Mouse (Mus musculus) CH12.LX (cell line): ENCODE measurements around the gene Ifit1bl1. TPM values are rescaled to one million over a fixed set of nuclear protein-coding genes. Genes with fewer than 3 reads are reported as not detected.
A peak's percentile ranks its signal among the peaks of the same experiment; 100 is the strongest.

Source experiments
- DNase-seq: peaks from one replicate; pipeline ENCODE4 v3.0.0-alpha.2; 2013; ENCODE audit errors: extremely low read depth
- H3K27ac ChIP-seq: 2 replicates; pipeline ENCODE4 v1.5.1; 2012; ENCODE audit warnings: low read depth, mild to moderate bottlenecking, control low read depth, moderate library complexity; ENCODE audit not compliant: insufficient read depth
- H3K27me3 ChIP-seq: replicated peaks from 2 replicates; pipeline ENCODE3; 2012; ENCODE audit warnings: inconsistent platforms
- H3K36me3 ChIP-seq, 2 experiments: replicated peaks in 1 of 2; 2 replicates each; pipeline versions ENCODE3 to v1.6.1; 2012; ENCODE audit warnings: inconsistent platforms in 1 of 2, low read length in 1 of 2, mild to moderate bottlenecking in 1 of 2, mixed read lengths in 1 of 2, moderate library complexity in 1 of 2; ENCODE audit not compliant: control insufficient read depth in 1 of 2, insufficient read depth in 1 of 2
- H3K4me1 ChIP-seq, 2 experiments: 2 replicates each; pipeline ENCODE4 v1.6.1; 2012; ENCODE audit warnings: inconsistent platforms in 1 of 2, moderate library complexity in 1 of 2; ENCODE audit not compliant: insufficient read depth in 2 of 2, control insufficient read depth in 1 of 2
- H3K4me2 ChIP-seq: 2 replicates; pipeline ENCODE4 v1.6.1; 2012; ENCODE audit warnings: low read depth, mild to moderate bottlenecking, control low read depth; ENCODE audit not compliant: poor library complexity, insufficient read depth, severe bottlenecking
- H3K4me3 ChIP-seq, 3 experiments: fragments of 150-350 bp in 1 of 3; sonication (generic) in 1 of 3; replicated peaks in 1 of 3; 2 replicates each; pipeline versions ENCODE3 to v1.5.1; 2011 to 2012; ENCODE audit warnings: low read depth in 2 of 3, low read length in 2 of 3, mild to moderate bottlenecking in 2 of 3, moderate library complexity in 2 of 3, control low read depth in 1 of 3, improper control_type of control experiment in 1 of 3, inconsistent platforms in 1 of 3, mixed read lengths in 1 of 3; ENCODE audit not compliant: poor library complexity in 1 of 3
- H3K79me2 ChIP-seq: replicated peaks from 2 replicates; pipeline ENCODE4 v1.6.1; 2012; ENCODE audit warnings: mild to moderate bottlenecking, moderate library complexity; ENCODE audit not compliant: control insufficient read depth, poor library complexity, insufficient read depth, severe bottlenecking; ENCODE audit errors: extremely low read depth
- H3K9ac ChIP-seq: 2 replicates; pipeline ENCODE4 v1.6.1; 2012; ENCODE audit warnings: low read depth, mild to moderate bottlenecking, control low read depth, moderate library complexity; ENCODE audit not compliant: insufficient read depth
- H3K9me3 ChIP-seq: replicated peaks from 2 replicates; pipeline ENCODE3; 2012; ENCODE audit warnings: low read length, inconsistent platforms, mixed read lengths
- BHLHE40 ChIP-seq: IDR thresholded peaks from 2 replicates; pipeline ENCODE4 v1.6.1; 2011; ENCODE audit warnings: mild to moderate bottlenecking, low read depth, low read length, improper control_type of control experiment
- CHD1 ChIP-seq: IDR thresholded peaks from 2 replicates; pipeline ENCODE4 v1.6.1; 2012; ENCODE audit warnings: low read depth, low read length, improper control_type of control experiment, inconsistent platforms
- CHD2 ChIP-seq: IDR thresholded peaks from 2 replicates; pipeline ENCODE4 v1.6.1; 2011; ENCODE audit warnings: low read length, improper control_type of control experiment
- E2F4 ChIP-seq: IDR thresholded peaks from 2 replicates; pipeline ENCODE4 v1.6.1; 2011; ENCODE audit warnings: low read depth, low read length, improper control_type of control experiment; ENCODE audit not compliant: insufficient replicate concordance
- ELF1 ChIP-seq: IDR thresholded peaks from 2 replicates; pipeline ENCODE4 v1.6.1; 2014; ENCODE audit warnings: low read depth, mild to moderate bottlenecking, inconsistent platforms, low read length, improper control_type of control experiment
- ETS1 ChIP-seq: conservative IDR thresholded peaks from 2 replicates; pipeline ENCODE4 v1.6.1; 2012; ENCODE audit warnings: low read depth, mild to moderate bottlenecking, inconsistent platforms, low read length, improper control_type of control experiment, moderate library complexity
- GABPA ChIP-seq: IDR thresholded peaks from 2 replicates; pipeline ENCODE4 v1.6.1; 2012; ENCODE audit warnings: low read depth, low read length, improper control_type of control experiment, inconsistent platforms; ENCODE audit not compliant: insufficient replicate concordance
- HCFC1 ChIP-seq: IDR thresholded peaks from 2 replicates; pipeline ENCODE4 v1.6.1; 2012; ENCODE audit warnings: low read depth, mild to moderate bottlenecking, inconsistent platforms, low read length, improper control_type of control experiment
- IRF4 ChIP-seq: IDR thresholded peaks from 2 replicates; pipeline ENCODE4 v1.6.1; 2014; ENCODE audit warnings: low read depth, mild to moderate bottlenecking, inconsistent platforms, low read length, improper control_type of control experiment
- JUN ChIP-seq: IDR thresholded peaks from 2 replicates; pipeline ENCODE4 v1.6.1; 2011; ENCODE audit warnings: low read depth, mild to moderate bottlenecking, low read length, improper control_type of control experiment, moderate library complexity; ENCODE audit not compliant: insufficient read depth
- JUND ChIP-seq: conservative IDR thresholded peaks from 2 replicates; pipeline ENCODE4 v1.6.1; 2011; ENCODE audit warnings: low read depth, low read length, improper control_type of control experiment
- MXI1 ChIP-seq: IDR thresholded peaks from 2 replicates; pipeline ENCODE4 v1.6.1; 2011; ENCODE audit warnings: mild to moderate bottlenecking, low read depth, low read length, improper control_type of control experiment
- NELFE ChIP-seq: IDR thresholded peaks from 2 replicates; pipeline ENCODE4 v1.6.1; 2011; ENCODE audit warnings: low read depth, low read length, improper control_type of control experiment
- NRF1 ChIP-seq: IDR thresholded peaks from 2 replicates; pipeline ENCODE4 v1.6.1; 2014; ENCODE audit warnings: low read depth, mild to moderate bottlenecking, inconsistent platforms, low read length, improper control_type of control experiment, moderate library complexity
- PAX5 ChIP-seq: IDR thresholded peaks from 2 replicates; pipeline ENCODE4 v1.6.1; 2012; ENCODE audit warnings: low read length, inconsistent platforms, mixed read lengths
- POLR2A ChIP-seq: IDR thresholded peaks from 2 replicates; pipeline ENCODE4 v1.6.1; 2011; ENCODE audit warnings: low read depth, mild to moderate bottlenecking, improper control_type of control experiment, low read length
- RAD21 ChIP-seq: IDR thresholded peaks from 2 replicates; pipeline ENCODE4 v1.6.1; 2011; ENCODE audit warnings: low read depth, mild to moderate bottlenecking, low read length, improper control_type of control experiment, moderate library complexity
- RCOR1 ChIP-seq: conservative IDR thresholded peaks from 2 replicates; pipeline ENCODE4 v1.6.1; 2012; ENCODE audit warnings: low read depth, mild to moderate bottlenecking, inconsistent platforms, low read length, improper control_type of control experiment
- USF2 ChIP-seq: conservative IDR thresholded peaks from 2 replicates; pipeline ENCODE4 v1.6.1; 2011; ENCODE audit warnings: low read depth, low read length, improper control_type of control experiment
- ZC3H11A ChIP-seq: IDR thresholded peaks from 2 replicates; pipeline ENCODE4 v1.6.1; 2012; ENCODE audit warnings: low read depth, mild to moderate bottlenecking, inconsistent platforms, low read length, improper control_type of control experiment
- ZMIZ1 ChIP-seq: IDR thresholded peaks from 2 replicates; pipeline ENCODE4 v1.6.1; 2012; ENCODE audit warnings: low read depth, mild to moderate bottlenecking, inconsistent platforms, low read length, improper control_type of control experiment
- dilution Hi-C: fragments of 300-500 bp; cut with MboI; formaldehyde crosslinking; loops from 2 replicates; pipeline ENCODE4 v1.14.3; 2020; ENCODE audit warnings: low sequenced_read_pairs; ENCODE audit not compliant: extremely low pct_unique_long_range_greater_than_20kb, extremely low pct_ligation_motif_present
- in situ Hi-C: fragments of 300-500 bp; cut with MboI; formaldehyde crosslinking; loops from 3 replicates; pipeline ENCODE4 v1.14.3; 2019; ENCODE audit warnings: low sequenced_read_pairs, low pct_ligation_motif_present, low pct_unique_long_range_greater_than_20kb, mixed read lengths
- polyA plus RNA-seq: library from polyadenylated mRNA; unstranded; fragments of >175 nt; gene quantifications from 2 replicates; pipeline ENCODE4 v1.2.1, GENCODE M21; 2012; ENCODE audit warnings: low read depth; ENCODE audit not compliant: insufficient read length
- total RNA-seq, 2 experiments: library from RNA; depleted of rRNA; stranded (reverse); fragments of 300-350 nt in 1 of 2; fragments of >200 nt in 1 of 2; gene quantifications; 2 replicates each; pipeline ENCODE4 v1.2.3; 2012 to 2014

Ifit1bl1 gene
- total and polyA plus RNA-seq, 3 experiments: 0.09 to 0.26 TPM; not detected in 1

DNA sequence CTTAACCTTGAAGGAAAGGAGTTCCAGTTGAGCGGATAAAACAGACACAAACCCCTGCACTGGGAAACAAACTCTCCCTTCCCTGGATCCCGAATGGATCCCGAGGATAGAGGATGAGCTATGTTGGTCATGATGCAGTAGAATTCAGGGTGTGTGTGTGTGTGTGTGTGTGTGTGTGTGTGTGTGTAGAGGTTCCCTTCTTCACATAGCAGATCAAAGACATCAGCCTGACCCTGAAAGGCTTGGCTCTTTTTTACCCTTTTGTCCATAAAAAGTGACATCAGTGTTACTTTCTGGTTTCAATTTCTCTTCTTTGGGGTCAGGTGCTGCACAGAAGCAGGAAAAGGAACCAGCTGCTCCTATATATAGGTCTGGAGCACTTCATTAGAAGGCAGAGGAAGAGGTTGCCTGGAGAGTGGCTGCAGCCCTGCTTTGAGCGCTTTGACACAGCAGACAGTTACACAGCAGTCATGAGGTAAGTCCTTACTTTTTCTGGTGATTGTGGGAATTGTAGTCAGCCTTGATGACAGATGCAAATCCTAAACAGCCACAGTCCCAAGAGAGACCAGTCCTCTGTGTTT, 31.8 kb downstream of the Ifit1bl1 start:
- no peaks in the 10 kb centered on the region for H3K9me3 ChIP-seq
- H3K27me3 ChIP-seq: no peaks in the 10 kb centered on the region
- no peak overlapping the region for H3K4me2 ChIP-seq
- H3K79me2 ChIP-seq: no peaks in the 10 kb centered on the region
- peaks cover 0 to 21% of the 10 kb centered on the region in 2 experiments for H3K36me3 ChIP-seq
- dilution Hi-C loops: no loop called here
- no peak overlapping the region for H3K4me3 ChIP-seq
- no peak overlapping the region for H3K27ac ChIP-seq
- peaks cover 0 to 24% of the 10 kb centered on the region in 2 experiments; a peak in 2 of 4 replicates for H3K4me1 ChIP-seq
- in situ Hi-C loops: no loop called here
- DNase-seq: peak; percentile 31
- no peak overlapping the region for H3K9ac ChIP-seq
- TF ChIP-seq ETS1: peak; percentile 66
- TF ChIP-seq JUND: no peak
- TF ChIP-seq BHLHE40: 0 out of 2 replicates have a peak, but pooled peaks have one; percentile 29
- peak; percentile 6; the same call in 1 of the 2 replicates for TF ChIP-seq IRF4

DNA sequence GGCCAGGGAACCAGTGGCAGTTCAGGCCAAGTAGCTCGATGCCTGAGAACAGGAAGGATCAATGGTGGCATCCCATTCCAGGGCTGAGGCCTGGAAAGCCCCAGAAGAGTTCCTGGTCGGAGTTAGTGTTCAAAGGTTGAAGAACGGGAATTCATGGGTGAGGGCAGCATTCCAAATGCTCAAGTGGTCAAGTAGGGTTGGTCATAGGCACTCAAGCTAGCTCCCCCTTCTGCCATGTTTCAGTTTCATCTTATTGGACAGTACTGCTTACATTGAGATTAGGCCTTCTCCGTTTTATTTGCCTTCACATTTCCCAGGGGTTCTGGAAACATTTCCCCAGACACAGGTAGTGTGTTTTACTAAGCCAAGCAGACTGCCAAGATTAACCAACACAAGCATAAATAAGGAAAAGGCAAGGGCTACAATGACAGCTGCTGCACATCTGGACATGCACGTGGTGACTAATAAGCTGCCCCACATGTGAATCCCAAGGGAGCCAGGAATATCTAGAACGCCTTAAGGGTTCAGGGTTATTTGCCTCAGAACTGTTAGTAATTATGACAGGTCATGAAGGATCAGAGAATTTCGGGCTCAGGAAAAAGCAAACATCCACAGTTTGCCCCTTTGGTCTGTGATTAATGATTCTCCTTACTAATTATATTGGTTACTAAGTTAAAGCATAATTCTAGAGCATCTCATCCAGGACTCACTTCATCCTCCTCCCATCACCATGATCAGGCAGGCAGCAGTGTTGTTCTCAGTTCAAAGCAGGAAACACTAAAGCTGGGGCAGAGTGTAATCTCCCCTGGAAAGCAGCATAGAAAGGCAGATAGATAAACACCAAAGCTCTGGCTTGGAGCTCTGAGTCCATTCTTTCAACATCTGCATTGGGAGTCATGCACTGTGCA, 32.5 kb downstream of the Ifit1bl1 start:
- no peak overlapping the region for H3K4me2 ChIP-seq
- dilution Hi-C loops (no loop called here), in situ Hi-C loops (no loop called here)
- H3K36me3 ChIP-seq: peaks cover 0 to 17% of the 10 kb centered on the region in 2 experiments
- no peaks in the 10 kb centered on the region for H3K9me3 ChIP-seq
- H3K27me3 ChIP-seq: no peaks in the 10 kb centered on the region
- no peak overlapping the region for H3K4me3 ChIP-seq
- DNase-seq: no peak
- H3K4me1 ChIP-seq: peaks cover 0 to 24% of the 10 kb centered on the region in 2 experiments; a peak in 2 of 4 replicates
- TF ChIP-seq CHD2 (no peak), HCFC1 (no peak), MXI1 (no peak), GABPA (no peak), ZMIZ1 (no peak), ZC3H11A (no peak), RAD21 (no peak), RCOR1 (no peak), NRF1 (no peak), JUN (no peak), ELF1 (no peak), IRF4 (no peak), JUND (no peak), NELFE (no peak), E2F4 (no peak), BHLHE40 (no peak), POLR2A (no peak), USF2 (no peak), CHD1 (no peak), PAX5 (no peak)
- TF ChIP-seq, all 38 proteins: peak for 0
- Histone ChIP-seq H3K27ac (no peak overlapping the region), H3K9ac (no peak overlapping the region), H3K79me2 (no peaks in the 10 kb centered on the region)
